Mouse (Mus musculus) liver, embryonic 14.5 days (tissue): Measurements from ENCODE around the gene Emc10.

Experiments
- CTCF ChIP-seq: IDR thresholded peaks from 2 replicates; pipeline ENCODE4 v1.5.1; 2016; ENCODE audit warnings: antibody characterized with exemption, low read depth, control low read depth
- EP300 ChIP-seq: IDR thresholded peaks from 2 replicates; pipeline ENCODE4 v1.6.1; 2016; ENCODE audit warnings: antibody characterized with exemption, low read depth

DNA sequence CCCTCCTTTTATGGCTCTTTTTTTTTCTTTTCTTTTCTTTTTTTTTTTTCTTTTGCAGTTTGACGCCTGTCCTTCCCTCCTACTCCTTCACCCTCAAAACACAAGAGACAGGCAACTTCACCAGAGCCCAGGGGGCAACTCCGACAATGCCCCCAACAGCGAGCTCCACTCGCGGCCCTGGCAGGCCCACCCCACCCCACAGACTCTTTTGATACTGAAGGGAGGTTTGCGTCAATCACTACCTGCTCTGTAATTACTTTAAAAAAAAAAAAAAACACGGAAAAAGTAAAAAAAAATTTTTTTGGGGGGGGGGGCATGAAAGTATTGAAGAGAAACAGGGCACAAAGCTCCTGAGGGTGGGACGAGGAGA lies 33.3 kb downstream of the Emc10 start:
- TF ChIP-seq EP300: no peak
- TF ChIP-seq CTCF: no peak
